Mouse (Mus musculus) Patski (cell line): ENCODE results near the gene Gm45337. TPM values are rescaled to one million over a fixed set of nuclear protein-coding genes. Genes with fewer than 3 reads are reported as not detected.
"Not testable (repeated sequence)": the region's sequence is repeated elsewhere in the genome, so short reads cannot be mapped to it uniquely, and the experiment has no call there.

Experiments used
- ATAC-seq: fragments of 100-300 bp; one replicate; pipeline ENCODE4 v1.8.0; 2021
- CTCF ChIA-PET: fragments of 350-600 bp; sonication (Branson Sonifier 250); formaldehyde crosslinking; loops from one replicate; lab custom pipeline; 2022; ENCODE audit warnings: inconsistent platforms; lab: Charles Lee
- POLR2A ChIA-PET: fragments of 350-600 bp; sonication (Branson Sonifier 250); formaldehyde crosslinking; loops from one replicate; lab custom pipeline; 2022; ENCODE audit warnings: antibody characterized with exemption, inconsistent platforms; lab: Charles Lee
- DNase-seq: peaks from one replicate; pipeline ENCODE4 v3.0.0-alpha.2; 2011; ENCODE audit warnings: low read depth, low spot score
- H3K27me3 ChIP-seq: fragments of 371-371 bp; one replicate; pipeline ENCODE4 v1.5.1; 2021
- CTCF ChIP-seq: fragments of 100-300 bp; IDR thresholded peaks from one replicate; pipeline ENCODE4 v1.5.1; 2021
- in situ Hi-C: fragments of 300-500 bp; cut with MboI; formaldehyde crosslinking; loops from 3 replicates; pipeline ENCODE4 v1.11.1; 2018; ENCODE audit warnings: low pct_unique_long_range_greater_than_20kb, mixed read lengths
- polyA plus RNA-seq: library from polyadenylated mRNA; unstranded; gene quantifications from one replicate; pipeline ENCODE4 v1.2.3, GENCODE M21; 2021

Gene Gm45337
- polyA plus RNA-seq, 1 experiment from 2014 or later, result not detected

DNA sequence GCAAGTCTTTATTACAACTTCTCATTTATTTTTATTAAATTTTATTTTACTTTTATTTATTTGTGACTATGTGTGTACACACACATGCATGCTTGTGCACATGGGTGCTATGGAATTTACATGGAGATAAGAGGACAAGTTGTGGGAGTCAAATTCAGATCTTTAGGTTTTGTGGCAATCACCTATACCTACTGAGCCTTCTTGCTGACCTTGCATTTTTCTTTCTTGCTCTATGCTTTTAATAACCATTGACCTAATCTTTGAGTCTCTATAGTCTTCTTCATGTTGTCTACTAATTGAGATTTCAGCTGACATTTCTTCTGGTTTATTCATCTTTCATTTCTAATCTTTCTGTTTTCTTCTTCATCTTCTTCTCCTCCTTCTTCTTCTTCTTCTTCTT is 4.2 kb upstream of the Gm45337 start:
- no peak for TF ChIP-seq CTCF
- ChIA-PET POLR2A (no interaction called here), CTCF (no interaction called here)
- DNase-seq, result no peak
- no peak for ATAC-seq
- in situ Hi-C loops, result loop anchor here (5.0 kb wide), 1 partner anchor 99 kb away; no protein-coding TSS in a partner anchor
- peaks cover 5% of the 10 kb centered on the region for H3K27me3 ChIP-seq

DNA sequence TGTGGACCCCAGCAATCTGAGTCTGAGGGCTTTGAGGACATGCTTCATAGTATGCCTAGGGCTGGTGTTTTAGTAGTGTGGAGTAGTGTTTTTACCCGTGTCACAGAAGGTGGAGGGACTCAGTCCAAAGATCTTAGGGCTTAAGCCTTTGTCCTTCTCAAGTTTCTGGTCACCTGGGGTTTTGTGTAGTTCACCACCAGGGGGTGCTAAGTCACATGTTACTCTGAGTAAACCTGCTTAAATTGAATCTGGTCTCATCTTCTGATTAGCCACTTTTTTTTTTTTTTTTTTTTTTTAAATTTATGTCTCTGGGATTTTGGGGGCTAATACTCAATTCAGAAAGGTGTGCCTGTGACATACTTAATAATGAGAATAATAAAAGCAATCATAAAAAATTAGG is 1.6 kb upstream of the Gm45337 start:
- in situ Hi-C loops, result loop anchor here (5.0 kb wide), 1 partner anchor 101 kb away; no protein-coding TSS in a partner anchor
- ATAC-seq (no peak), DNase-seq (no peak)
- peak; percentile 63 for TF ChIP-seq CTCF
- CTCF ChIA-PET, result interaction anchor here (1.0 kb wide), 1 partner anchor 13 kb away, joined by 3 read pairs; no protein-coding TSS in a partner anchor
- no peaks in the 10 kb centered on the region for H3K27me3 ChIP-seq
- POLR2A ChIA-PET, result no interaction called here

DNA sequence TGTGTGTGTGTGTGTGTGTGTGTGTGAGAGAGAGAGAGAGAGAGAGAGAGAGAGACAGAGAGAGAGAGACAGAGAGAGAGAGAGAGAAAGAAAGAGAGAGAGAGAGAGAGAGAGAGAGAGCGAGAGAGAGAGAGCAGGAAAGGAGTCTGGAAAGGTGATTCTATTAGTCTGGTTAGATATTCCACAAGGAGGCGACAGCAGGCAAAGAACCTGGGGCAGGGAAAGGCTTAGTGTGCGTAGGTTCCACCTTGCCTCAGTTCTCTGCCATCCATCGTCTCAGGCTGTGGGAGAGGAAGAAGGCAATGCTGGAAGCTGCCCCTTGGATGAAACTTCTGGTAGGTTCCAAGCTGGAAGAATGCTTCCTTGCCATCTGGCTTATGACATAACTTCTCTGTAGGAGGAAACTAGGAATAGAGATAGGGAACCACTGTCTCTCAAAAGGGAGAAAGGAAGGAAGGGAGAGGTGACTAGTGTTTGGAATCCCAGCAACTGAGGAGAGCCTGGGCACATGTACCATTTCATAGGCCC is 1.1 kb upstream of the Gm45337 start:
- POLR2A ChIA-PET, result no interaction called here
- H3K27me3 ChIP-seq, result no peaks in the 10 kb centered on the region
- DNase-seq (no peak), ATAC-seq (no peak)
- in situ Hi-C loops, result loop anchor here (5.0 kb wide), 1 partner anchor 102 kb away; no protein-coding TSS in a partner anchor
- TF ChIP-seq CTCF, result no peak
- CTCF ChIA-PET, result interaction anchor here (1.0 kb wide), 1 partner anchor 13 kb away, joined by 3 read pairs; no protein-coding TSS in a partner anchor

DNA sequence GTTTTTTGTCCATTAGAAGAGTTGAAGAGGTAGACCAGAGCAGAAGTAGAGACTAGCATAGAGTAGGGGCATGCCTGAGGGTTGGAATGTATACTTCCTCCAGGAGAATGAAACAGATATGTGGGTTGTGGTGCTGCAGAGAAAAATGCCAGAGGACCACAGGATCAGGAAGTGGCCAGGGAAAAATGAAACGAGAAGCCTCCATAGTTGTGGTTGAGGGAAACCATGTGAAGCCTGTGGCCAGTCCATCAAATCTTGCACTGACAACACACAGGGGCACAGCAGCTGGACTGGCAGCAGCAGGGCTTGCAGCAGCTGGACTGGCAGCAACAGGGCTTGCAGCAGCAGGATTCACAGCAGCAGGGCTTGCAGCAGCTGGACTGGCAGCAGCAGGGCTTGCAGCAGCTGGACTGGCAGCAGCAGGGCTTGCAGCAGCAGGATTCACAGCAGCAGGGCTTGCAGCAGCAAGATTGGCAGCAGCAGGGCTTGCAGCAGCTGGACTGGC is 849 bp downstream of the Gm45337 start:
- in situ Hi-C loops, POLR2A ChIA-PET: not testable (repeated sequence)

DNA sequence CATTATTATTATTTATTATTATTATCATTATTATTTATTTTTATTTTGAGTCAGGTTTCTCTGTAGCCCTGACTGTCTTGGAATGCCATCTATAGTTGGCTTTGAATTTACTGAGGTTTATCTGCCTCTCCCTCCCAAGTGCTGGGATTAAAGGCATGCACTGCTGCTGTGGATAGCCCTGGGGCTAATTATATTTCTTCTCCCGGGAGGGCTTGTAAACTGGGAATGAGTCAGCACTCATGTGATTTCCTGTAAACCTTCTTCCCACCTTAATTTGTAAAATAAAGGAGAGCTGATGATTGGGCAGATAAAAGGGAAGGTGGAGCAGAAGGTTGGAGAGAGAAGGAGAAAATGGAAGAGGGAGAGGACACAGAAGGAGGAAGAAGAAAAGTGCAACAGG is 3.7 kb downstream of the Gm45337 start:
- POLR2A ChIA-PET, result no interaction called here
- H3K27me3 ChIP-seq, result peaks cover 12% of the 10 kb centered on the region
- ATAC-seq, result no peak
- in situ Hi-C loops, result no loop called here
- CTCF ChIA-PET, result no interaction called here
- DNase-seq, result no peak
- TF ChIP-seq CTCF, result no peak

More for the DNA sequence above, 849 bp downstream of the Gm45337 start:
- ATAC-seq, H3K27me3 ChIP-seq, CTCF ChIA-PET, DNase-seq: not testable (repeated sequence)

DNA sequence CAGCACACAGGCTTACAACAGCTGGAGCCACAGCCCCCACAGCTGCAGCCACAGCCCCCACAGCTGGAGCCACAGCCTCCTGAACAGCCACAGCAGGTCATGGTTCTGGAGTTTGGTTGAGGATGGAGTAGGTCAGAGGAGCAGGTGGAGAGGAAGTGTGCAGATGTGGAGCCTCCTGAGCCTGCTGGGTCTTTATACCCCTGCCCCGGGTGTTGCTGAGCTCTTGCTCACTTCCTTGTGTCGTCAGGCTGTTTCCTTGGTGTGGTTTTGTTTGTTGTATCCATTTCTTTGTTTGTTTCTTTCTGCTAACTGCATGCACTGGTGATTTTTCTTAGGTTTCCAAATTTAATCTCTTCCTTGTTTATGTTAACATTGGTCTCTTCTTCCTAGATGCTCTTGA is 8.5 kb downstream of the Gm45337 start, which contains the start of gene Gm39115:
Gene Gm39115, minus strand, starts transcription at position 101 of the 400 bp plus-strand sequence.
- DNase-seq, CTCF ChIA-PET, ATAC-seq, in situ Hi-C loops, POLR2A ChIA-PET: not testable (repeated sequence)
- peaks cover 15% of the 10 kb centered on the region for H3K27me3 ChIP-seq

DNA sequence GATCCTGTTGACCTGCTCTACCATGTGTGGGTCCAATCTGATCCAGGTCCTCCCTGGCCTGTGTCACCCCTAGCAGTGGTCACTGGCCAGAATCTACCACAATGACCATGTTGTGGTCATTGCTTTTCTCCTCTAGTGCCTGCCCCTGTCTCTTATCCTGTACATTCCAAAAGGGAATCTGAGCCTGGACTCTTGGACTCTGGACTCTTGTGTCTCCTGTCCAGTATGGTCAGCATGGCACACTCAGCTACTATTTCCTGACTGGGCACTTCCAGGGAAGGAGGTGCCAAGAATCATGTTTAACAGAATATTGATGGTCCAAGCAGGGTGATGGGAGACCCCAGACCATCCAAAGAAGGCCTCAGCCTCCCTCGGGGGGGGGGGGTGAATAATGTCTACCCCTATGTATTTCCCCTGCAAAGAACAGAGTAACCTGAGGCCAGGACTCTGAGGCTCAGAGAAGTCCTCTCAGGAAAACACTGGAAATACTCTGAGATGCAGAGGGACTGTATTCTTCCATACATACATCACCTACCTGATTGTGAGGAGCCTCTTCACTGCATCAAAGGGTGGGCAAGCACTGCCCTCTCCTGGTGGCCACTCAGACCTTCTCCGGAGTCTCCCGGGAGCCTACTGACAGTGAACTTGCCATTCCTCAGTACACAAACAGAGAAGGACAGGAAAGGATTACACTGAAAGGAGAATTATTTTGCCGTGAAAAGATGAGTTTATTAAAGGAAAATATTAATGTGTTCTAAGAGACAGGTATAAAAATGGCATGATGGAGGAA is 10.0 kb downstream of the Gm45337 start:
- H3K27me3 ChIP-seq, result peaks cover 15% of the 10 kb centered on the region
- ATAC-seq (no peak), DNase-seq (no peak)
- POLR2A ChIA-PET, result interaction anchor here (0.7 kb wide), 1 partner anchor 74 kb away, joined by 4 read pairs; no protein-coding TSS in a partner anchor
- in situ Hi-C loops, result no loop called here
- CTCF ChIA-PET, result no interaction called here
- TF ChIP-seq CTCF, result peak; percentile 69

DNA sequence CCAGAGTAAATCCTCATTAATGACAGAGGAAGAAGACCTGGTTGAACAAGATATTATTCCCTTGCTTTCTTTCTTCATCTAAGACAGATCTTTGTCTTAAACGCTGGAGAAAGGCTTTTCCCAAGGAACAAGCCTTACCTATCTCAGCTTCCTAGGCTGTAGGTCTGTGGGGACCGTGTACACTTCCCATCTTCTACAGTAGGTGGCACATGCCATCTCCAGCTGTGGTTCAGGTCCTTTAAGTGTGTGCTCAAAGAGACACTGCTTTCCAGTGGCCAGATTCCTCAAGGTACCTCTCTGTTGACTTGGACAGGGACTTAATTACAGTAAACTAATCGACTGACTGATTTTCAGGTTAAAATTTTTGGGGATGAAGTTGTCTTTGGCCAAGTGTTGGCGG is 15.6 kb downstream of the Gm45337 start:
- in situ Hi-C loops, result no loop called here
- ChIA-PET CTCF (interaction anchor here (1.0 to 1.4 kb wide), 2 partner anchors 9 to 30 kb away, joined by 3 read pairs; no protein-coding TSS in a partner anchor), POLR2A (no interaction called here)
- DNase-seq, result no peak
- TF ChIP-seq CTCF, result no peak
- no peak for ATAC-seq
- no peaks in the 10 kb centered on the region for H3K27me3 ChIP-seq

DNA sequence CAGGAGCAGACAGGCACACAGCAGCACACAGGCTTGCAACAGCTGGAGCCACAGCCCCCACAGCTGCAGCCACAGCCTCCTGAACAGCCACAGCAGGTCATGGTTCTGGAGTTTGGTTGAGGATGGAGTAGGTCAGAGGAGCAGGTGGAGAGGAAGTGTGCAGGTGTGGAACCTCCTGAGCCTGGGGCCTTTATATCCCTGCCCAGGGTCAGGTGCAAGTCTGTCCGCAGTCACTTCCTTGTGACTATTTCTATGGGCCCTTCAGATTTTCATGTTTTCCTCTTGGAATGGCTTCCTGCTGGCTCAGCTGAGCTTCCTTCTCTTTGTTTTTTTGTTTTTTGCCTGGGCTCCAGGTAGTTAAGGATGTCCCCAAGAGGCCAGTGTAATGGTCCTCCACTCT is 23.8 kb downstream of the Gm45337 start, which contains the start of gene Gm45618:
Gene Gm45618, minus strand, starts transcription at position 101 of the 400 bp plus-strand sequence.
- H3K27me3 ChIP-seq, ATAC-seq, DNase-seq, POLR2A ChIA-PET, in situ Hi-C loops: not testable (repeated sequence)
- CTCF ChIA-PET, result interaction anchor here (0.9 kb wide), 1 partner anchor 50 kb away, joined by 3 read pairs; no protein-coding TSS in a partner anchor

DNA sequence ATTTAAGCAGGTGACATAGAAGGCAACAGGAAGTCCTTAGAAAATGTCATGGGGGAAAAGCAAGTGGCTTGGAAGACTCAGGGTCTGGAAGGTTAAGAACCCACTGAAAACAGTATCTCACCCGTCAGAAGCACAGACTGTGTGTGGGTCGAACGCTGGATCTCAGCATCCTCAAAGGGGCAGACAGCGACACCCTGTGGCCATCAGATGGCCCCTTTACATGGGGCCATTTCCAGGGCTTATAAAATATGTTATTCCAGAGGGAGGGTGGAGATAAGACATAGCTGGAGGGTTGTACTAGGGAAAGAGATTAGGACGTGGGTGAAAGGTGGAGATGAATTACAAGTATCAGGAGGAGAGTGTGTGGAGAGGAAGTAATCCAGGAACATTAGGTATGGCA is 24.8 kb downstream of the Gm45337 start:
- DNase-seq (no peak), ATAC-seq (no peak)
- ChIA-PET CTCF (interaction anchor here (0.9 to 1.2 kb wide), 2 partner anchors 10 to 49 kb away, joined by 3 read pairs; no protein-coding TSS in a partner anchor), POLR2A (no interaction called here)
- H3K27me3 ChIP-seq, result no peaks in the 10 kb centered on the region
- in situ Hi-C loops, result no loop called here
- TF ChIP-seq CTCF, result peak; percentile 54
